Mouse (Mus musculus) liver, postnatal 0 days (tissue): Measurements from ENCODE around the gene Slc48a1. TPM values are rescaled to one million over a fixed set of nuclear protein-coding genes. Genes with fewer than 3 reads are reported as not detected.

Source experiments
- ATAC-seq: fragments of 200-750 bp; cut with Nextera tagmentation; 2 replicates; pipeline ENCODE4 v1.8.0; 2017; ENCODE audit warnings: mild to moderate bottlenecking, moderate library complexity
- DNase-seq: peaks from one replicate; pipeline ENCODE4 v3.0.0-alpha.2; 2016
- H3K27ac ChIP-seq: fragments of 300-500 bp; sonication (generic); 2 replicates; pipeline ENCODE4 v1.5.1; 2014; ENCODE audit warnings: antibody characterized with exemption, moderate library complexity, mild to moderate bottlenecking, low read depth
- H3K27me3 ChIP-seq: fragments of 300-500 bp; sonication (generic); 2 replicates; pipeline ENCODE4 v1.6.1; 2014; ENCODE audit warnings: low read length, control low read depth, mixed read lengths; ENCODE audit not compliant: insufficient read depth
- H3K36me3 ChIP-seq: fragments of 300-500 bp; sonication (generic); replicated peaks from 2 replicates; pipeline ENCODE4 v1.6.1; 2014; ENCODE audit warnings: mild to moderate bottlenecking, control low read depth, low read length, moderate library complexity, mixed read lengths; ENCODE audit not compliant: insufficient read depth
- H3K4me1 ChIP-seq: fragments of 300-500 bp; sonication (generic); 2 replicates; pipeline ENCODE4 v1.6.1; 2014; ENCODE audit warnings: antibody characterized with exemption, mild to moderate bottlenecking, control low read depth; ENCODE audit not compliant: insufficient read depth
- H3K4me2 ChIP-seq: fragments of 300-500 bp; sonication (generic); 2 replicates; pipeline ENCODE4 v1.6.1; 2014; ENCODE audit warnings: low read depth, mild to moderate bottlenecking, low read length, moderate library complexity, mixed read lengths
- H3K4me3 ChIP-seq: fragments of 300-500 bp; sonication (generic); 2 replicates; pipeline ENCODE4 v1.5.1; 2014; ENCODE audit warnings: low read depth, low read length
- H3K9ac ChIP-seq: fragments of 300-500 bp; sonication (generic); replicated peaks from 2 replicates; pipeline ENCODE4 v1.6.1; 2014; ENCODE audit warnings: mild to moderate bottlenecking, moderate library complexity
- H3K9me3 ChIP-seq: fragments of 300-500 bp; sonication (generic); 2 replicates; pipeline ENCODE4 v1.6.1; 2016; ENCODE audit warnings: mild to moderate bottlenecking, control low read depth, low read length, mixed read lengths
- CTCF ChIP-seq: sonication (generic); IDR thresholded peaks from 2 replicates; pipeline ENCODE4 v1.5.1; 2016; ENCODE audit warnings: antibody characterized with exemption, low read depth
- EP300 ChIP-seq: IDR thresholded peaks from 2 replicates; pipeline ENCODE4 v1.6.1; 2016; ENCODE audit warnings: antibody characterized with exemption, low read depth, mild to moderate bottlenecking
- WGBS: fragments of 180-500 bp; shearing (Covaris S2); extraction: QIAGEN DNeasy Blood & Tissue Kit; methylation state at CpG from one replicate; pipeline ENCODE4 v1.1.7; 2014; ENCODE audit not compliant: insufficient replicate concordance; 5-methylcytosine and 5-hydroxymethylcytosine counted together
- polyA plus RNA-seq: library from polyadenylated mRNA; unstranded; fragments of >200 nt; fragmentation: Nextera tagmentation; extraction: Ambion mirVana; gene quantifications from 2 replicates; pipeline ENCODE4 v1.2.1, GENCODE M21; 2015

Gene Slc48a1
- polyA plus RNA-seq, 1 experiment from 2014 or later, result 61.1 TPM

GRCm38 (mm10) chr15:97836894-97837247, 58.6 kb downstream of the Slc48a1 start:
- WGBS, result 51% methylated on average over 8 of the region's 8 CpGs
- TF ChIP-seq EP300 (no peak), CTCF (no peak)
- ATAC-seq (no peak), DNase-seq (no peak)
- no peak overlapping the region for H3K4me2 ChIP-seq
- H3K27ac ChIP-seq, result no peak overlapping the region
- H3K4me1 ChIP-seq, result peaks cover 35% of the 10 kb centered on the region
- H3K9ac ChIP-seq, result no peak overlapping the region
- no peak overlapping the region for H3K4me3 ChIP-seq
- no peaks in the 10 kb centered on the region for H3K9me3 ChIP-seq
- H3K27me3 ChIP-seq, result 0 out of 2 replicates have a peak, but pooled peaks cover 8% of the 10 kb centered on the region
- H3K36me3 ChIP-seq, result no peaks in the 10 kb centered on the region

GRCm38 (mm10) chr15:97837491-97838061, 59.3 kb downstream of the Slc48a1 start:
- ATAC-seq (no peak; the same call in 1 of the 2 replicates), DNase-seq (no peak)
- H3K27me3 ChIP-seq, result 0 out of 2 replicates have a peak, but pooled peaks cover under 1% of the 10 kb centered on the region
- no peaks in the 10 kb centered on the region for H3K36me3 ChIP-seq
- H3K27ac ChIP-seq, result peak overlapping the region; percentile 34; the same call in 1 of the 2 replicates
- TF ChIP-seq CTCF, result no peak
- no peak for TF ChIP-seq EP300
- no peaks in the 10 kb centered on the region for H3K9me3 ChIP-seq
- no peak overlapping the region for H3K4me2 ChIP-seq
- peaks cover 31% of the 10 kb centered on the region for H3K4me1 ChIP-seq
- H3K9ac ChIP-seq, result no peak overlapping the region
- H3K4me3 ChIP-seq, result no peak overlapping the region
- WGBS, result 25% methylated on average over 8 of the region's 8 CpGs

DNA sequence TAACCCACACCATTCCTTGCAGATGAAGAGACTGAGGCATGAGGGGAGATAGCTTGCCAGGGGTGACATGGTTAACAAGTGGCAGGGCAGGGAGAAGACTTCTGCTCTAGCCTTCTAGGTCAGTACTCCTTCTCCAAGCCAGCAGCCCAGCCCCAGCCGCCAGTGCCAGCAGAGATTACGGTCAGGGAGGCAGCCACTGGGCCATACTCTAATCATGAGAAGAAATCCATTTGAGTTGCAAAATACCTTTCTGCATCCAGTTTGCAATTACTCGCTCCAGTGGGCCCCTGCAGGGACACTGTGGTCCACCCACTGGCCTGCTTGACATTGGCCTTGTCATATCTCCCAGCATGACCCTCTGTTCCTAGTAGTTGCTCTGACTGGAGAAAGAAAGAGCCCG, 60.1 kb downstream of the Slc48a1 start:
- WGBS, result 72% methylated on average over 4 of the region's 4 CpGs
- TF ChIP-seq CTCF (no peak), EP300 (no peak)

DNA sequence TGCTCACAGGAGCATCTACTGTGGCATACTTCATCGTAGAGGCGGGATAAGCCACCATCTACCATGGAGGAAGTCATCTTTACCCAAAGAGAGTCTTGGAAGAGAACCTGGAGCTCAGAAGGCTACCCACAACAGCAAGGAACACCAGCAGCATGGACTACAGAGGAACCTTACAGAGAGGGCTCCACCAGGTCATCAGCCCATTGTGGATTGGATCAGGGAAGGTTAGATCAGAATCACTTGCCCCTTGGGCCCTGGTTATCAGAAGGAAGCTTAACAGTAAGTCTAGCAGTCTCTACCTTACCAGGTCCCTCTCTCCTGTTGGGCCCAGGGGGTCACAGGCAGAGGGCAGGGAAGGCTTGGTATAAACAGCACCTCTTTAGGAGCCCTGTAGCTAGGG, 60.7 kb downstream of the Slc48a1 start:
- ATAC-seq (no peak), DNase-seq (no peak)
- H3K4me1 ChIP-seq, result peaks cover 30% of the 10 kb centered on the region
- no peak overlapping the region for H3K4me2 ChIP-seq
- no peaks in the 10 kb centered on the region for H3K36me3 ChIP-seq
- no peaks in the 10 kb centered on the region for H3K27me3 ChIP-seq
- TF ChIP-seq EP300, result no peak
- no peak for TF ChIP-seq CTCF
- no peaks in the 10 kb centered on the region for H3K9me3 ChIP-seq
- no peak overlapping the region for H3K4me3 ChIP-seq
- no peak overlapping the region for H3K9ac ChIP-seq
- WGBS, result 71% methylated on average over 2 of the region's 2 CpGs
- H3K27ac ChIP-seq, result peak overlapping the region; percentile 34; the same call in 1 of the 2 replicates

More for the DNA sequence above, 60.1 kb downstream of the Slc48a1 start:
- Histone ChIP-seq H3K4me3 (no peak overlapping the region), H3K9ac (no peak overlapping the region), H3K27ac (no peak overlapping the region), H3K27me3 (no peaks in the 10 kb centered on the region), H3K36me3 (no peaks in the 10 kb centered on the region), H3K4me2 (no peak overlapping the region), H3K9me3 (no peaks in the 10 kb centered on the region), H3K4me1 (peaks cover 30% of the 10 kb centered on the region)
- DNase-seq (no peak), ATAC-seq (no peak)

DNA sequence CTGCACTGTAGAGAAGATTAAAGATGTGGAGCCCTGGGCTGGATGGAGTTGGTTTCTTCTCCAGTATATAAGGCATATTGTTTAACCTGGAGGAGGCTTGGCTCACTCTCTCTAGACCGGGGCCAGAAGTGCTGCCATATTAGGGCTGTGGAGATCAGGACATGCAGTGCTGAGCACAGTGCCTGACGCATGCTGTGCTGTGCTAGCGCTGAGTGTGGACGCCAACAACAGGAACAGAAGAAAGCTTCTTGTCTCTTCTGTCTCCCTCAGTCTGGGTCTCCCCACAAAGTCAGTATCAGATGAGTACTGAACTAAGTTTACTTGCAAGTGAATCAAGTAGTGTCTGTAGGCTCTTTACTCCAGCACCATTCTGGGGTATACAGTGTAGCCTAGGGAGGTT, 61.2 kb downstream of the Slc48a1 start:
- H3K4me1 ChIP-seq, result peaks cover 34% of the 10 kb centered on the region

DNA sequence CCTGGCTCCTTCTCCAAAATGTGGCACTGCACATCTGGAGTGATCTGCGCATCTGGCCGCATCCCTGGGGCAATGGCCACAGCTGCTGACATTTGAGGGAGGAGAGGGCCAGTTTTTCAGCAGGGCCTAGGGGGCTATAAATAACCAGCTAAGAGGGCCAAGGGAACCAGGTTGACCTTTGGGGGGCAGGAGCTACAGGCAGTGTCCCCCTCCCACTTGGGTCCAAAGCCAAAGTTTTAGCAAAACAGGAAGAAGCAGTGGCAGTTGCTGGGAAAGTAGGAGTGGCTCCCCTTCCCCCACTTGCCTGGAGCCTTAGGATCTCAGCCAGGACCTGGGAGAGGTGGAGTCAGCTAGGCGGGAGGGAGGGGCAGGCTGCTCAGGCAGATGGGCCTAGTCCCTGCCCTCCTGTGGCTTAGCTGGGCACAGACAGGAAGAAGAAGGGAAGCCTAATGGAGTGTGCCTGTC, 61.7 kb downstream of the Slc48a1 start:
- Histone ChIP-seq H3K9ac (no peak overlapping the region), H3K36me3 (no peaks in the 10 kb centered on the region), H3K4me1 (peaks cover 37% of the 10 kb centered on the region), H3K4me3 (no peak overlapping the region), H3K27me3 (no peaks in the 10 kb centered on the region), H3K9me3 (no peaks in the 10 kb centered on the region), H3K27ac (peak overlapping the region; percentile 34; the same call in 1 of the 2 replicates), H3K4me2 (no peak overlapping the region)
- WGBS, result 56% methylated on average over 3 of the region's 3 CpGs
- TF ChIP-seq EP300 (no peak), CTCF (peak; percentile 33; the same call in 1 of the 2 replicates)
- ATAC-seq, result peak; percentile 58
- peak; percentile 61 for DNase-seq

More for the DNA sequence above, 61.2 kb downstream of the Slc48a1 start:
- no peak for ATAC-seq
- Histone ChIP-seq H3K36me3 (no peaks in the 10 kb centered on the region), H3K9me3 (no peaks in the 10 kb centered on the region), H3K27me3 (no peaks in the 10 kb centered on the region), H3K27ac (peak overlapping the region; percentile 34; the same call in 1 of the 2 replicates), H3K4me3 (no peak overlapping the region), H3K9ac (no peak overlapping the region), H3K4me2 (no peak overlapping the region)
- DNase-seq, result no peak
- TF ChIP-seq EP300 (no peak), CTCF (no peak)
- WGBS, result 81% methylated on average over 4 of the region's 4 CpGs

- Histone ChIP-seq H3K27ac (0 out of 2 replicates have a peak overlapping the region, but pooled peaks have one; percentile 13), H3K4me1 (peaks cover 37% of the 10 kb centered on the region)
These were observed 62.5 kb downstream of the Slc48a1 start for GRCm38 (mm10) chr15:97840781-97841180.

More at GRCm38 (mm10) chr15:97840781-97841180, 62.5 kb downstream of the Slc48a1 start:
- H3K9me3 ChIP-seq, result no peaks in the 10 kb centered on the region
- 83% methylated on average over 1 of the region's 1 CpGs for WGBS
- H3K4me2 ChIP-seq, result no peak overlapping the region
- no peaks in the 10 kb centered on the region for H3K27me3 ChIP-seq
- TF ChIP-seq CTCF (peak; percentile 55), EP300 (no peak)
- ATAC-seq (no peak), DNase-seq (no peak)
- H3K4me3 ChIP-seq, result no peak overlapping the region
- H3K36me3 ChIP-seq, result no peaks in the 10 kb centered on the region
- H3K9ac ChIP-seq, result no peak overlapping the region
